Mouse (Mus musculus) embryonic facial prominence, embryonic 14.5 days (tissue): Measurements from ENCODE around the gene Slc25a13. TPM values are rescaled to one million over a fixed set of nuclear protein-coding genes. Genes with fewer than 3 reads are reported as not detected.

Experiments
- ATAC-seq: fragments of 200-750 bp; cut with Nextera tagmentation; 2 replicates; pipeline ENCODE4 v1.8.0; 2017; ENCODE audit warnings: low read depth, moderate number of reproducible peaks, moderate TSS enrichment
- DNase-seq: peaks from one replicate; pipeline ENCODE4 v3.0.0-alpha.2; 2015; ENCODE audit warnings: low spot score
- H3K27ac ChIP-seq: fragments of 300-500 bp; sonication (generic); replicated peaks from 2 replicates; pipeline ENCODE4 v1.5.1; 2014; ENCODE audit warnings: low read depth, mild to moderate bottlenecking, low read length, moderate library complexity
- H3K27me3 ChIP-seq: fragments of 300-500 bp; sonication (generic); replicated peaks from 2 replicates; pipeline ENCODE4 v1.6.1; 2014; ENCODE audit warnings: low read length; ENCODE audit not compliant: control insufficient read depth, insufficient read depth
- H3K36me3 ChIP-seq: fragments of 300-500 bp; sonication (generic); 2 replicates; pipeline ENCODE4 v1.6.1; 2014; ENCODE audit warnings: low read length, mixed read lengths; ENCODE audit not compliant: control insufficient read depth, insufficient read depth
- H3K4me1 ChIP-seq: fragments of 300-500 bp; sonication (generic); 2 replicates; pipeline ENCODE4 v1.6.1; 2014; ENCODE audit warnings: antibody characterized with exemption, low read length; ENCODE audit not compliant: control insufficient read depth, insufficient read depth
- H3K4me2 ChIP-seq: fragments of 300-500 bp; sonication (generic); 2 replicates; pipeline ENCODE4 v1.6.1; 2014; ENCODE audit warnings: low read depth, mild to moderate bottlenecking, low read length, moderate library complexity, mixed read lengths
- H3K4me3 ChIP-seq: fragments of 300-500 bp; sonication (generic); 2 replicates; pipeline ENCODE4 v1.5.1; 2014; ENCODE audit warnings: low read depth, mild to moderate bottlenecking, low read length
- H3K9ac ChIP-seq: fragments of 300-500 bp; sonication (generic); 2 replicates; pipeline ENCODE4 v1.6.1; 2014; ENCODE audit warnings: low read depth, mild to moderate bottlenecking, low read length, moderate library complexity, mixed read lengths
- H3K9me3 ChIP-seq: fragments of 300-500 bp; sonication (generic); 2 replicates; pipeline ENCODE4 v1.6.1; 2016; ENCODE audit warnings: low read length; ENCODE audit not compliant: control insufficient read depth
- WGBS: fragments of 180-500 bp; shearing (Covaris S2); extraction: QIAGEN DNeasy Blood & Tissue Kit; methylation state at CpG from one replicate; pipeline ENCODE4 v1.1.7; 2014; 5-methylcytosine and 5-hydroxymethylcytosine counted together
- polyA plus RNA-seq: library from polyadenylated mRNA; unstranded; fragments of >200 nt; fragmentation: Nextera tagmentation; extraction: Ambion mirVana; gene quantifications from 2 replicates; pipeline ENCODE4 v1.2.1, GENCODE M21; 2014

Gene Slc25a13
- polyA plus RNA-seq, 1 experiment from 2014 or later = 16.9 TPM

GRCm38 (mm10) chr6:6132047-6132446 lies 84.9 kb downstream of the Slc25a13 start:
- no peak for DNase-seq
- no peak overlapping the region for H3K4me3 ChIP-seq
- H3K27me3 ChIP-seq = no peaks in the 10 kb centered on the region
- H3K4me1 ChIP-seq = no peaks in the 10 kb centered on the region
- no peak for ATAC-seq
- 66% methylated on average over 5 of the region's 5 CpGs for WGBS
- peaks cover 5% of the 10 kb centered on the region; the same call in 1 of the 2 replicates for H3K9me3 ChIP-seq
- H3K27ac ChIP-seq = no peak overlapping the region
- H3K36me3 ChIP-seq = peaks cover 5% of the 10 kb centered on the region
- H3K4me2 ChIP-seq = no peak overlapping the region
- H3K9ac ChIP-seq = no peak overlapping the region

DNA sequence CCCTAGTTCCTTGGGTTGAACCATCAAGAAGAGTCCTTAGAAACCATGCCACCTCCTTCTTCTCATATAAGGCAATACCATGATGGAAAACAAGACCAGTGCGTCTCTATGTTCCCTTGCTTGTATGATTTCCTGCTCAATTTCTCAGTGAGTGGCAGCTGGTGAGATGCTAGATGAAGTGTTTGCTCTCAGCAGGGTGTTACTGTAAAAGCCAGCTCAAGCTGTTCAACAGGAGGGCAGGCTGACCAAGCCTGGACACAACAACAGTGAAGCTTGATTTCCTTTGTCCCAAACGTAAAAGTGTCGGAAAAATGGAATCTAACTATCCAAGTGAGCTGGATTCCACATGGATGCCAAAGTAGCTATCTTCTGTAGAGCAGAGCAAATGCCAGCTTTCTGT lies 91.4 kb downstream of the Slc25a13 start:
- Histone ChIP-seq H3K9me3 (no peaks in the 10 kb centered on the region), H3K27ac (no peak overlapping the region), H3K4me3 (no peak overlapping the region), H3K36me3 (peaks cover 5% of the 10 kb centered on the region; the same call in 1 of the 2 replicates), H3K4me2 (no peak overlapping the region), H3K4me1 (no peaks in the 10 kb centered on the region), H3K9ac (no peak overlapping the region), H3K27me3 (no peaks in the 10 kb centered on the region)
- no peak for DNase-seq
- no peak for ATAC-seq
- WGBS = 85% methylated on average over 3 of the region's 3 CpGs

DNA sequence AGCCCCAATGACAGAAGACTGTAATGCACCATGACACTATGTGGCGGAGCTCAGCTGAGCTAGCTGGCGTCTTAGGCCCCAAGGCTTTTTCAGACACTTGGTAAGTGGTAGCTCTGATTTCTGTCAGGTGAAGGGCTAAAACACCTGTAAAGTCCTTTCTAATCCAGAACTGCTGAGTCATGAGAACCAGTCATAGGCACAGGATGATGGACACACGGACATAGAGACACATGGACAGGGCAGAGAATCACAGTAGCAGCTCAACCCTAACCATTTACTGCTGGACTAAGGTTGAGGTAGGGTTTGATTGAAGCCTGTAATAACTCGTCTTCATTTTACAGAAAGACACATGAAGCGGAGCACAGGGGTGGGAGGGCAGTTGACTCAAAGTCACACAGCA lies 95.1 kb downstream of the Slc25a13 start:
- H3K9me3 ChIP-seq = no peaks in the 10 kb centered on the region
- no peak overlapping the region for H3K4me2 ChIP-seq
- H3K4me1 ChIP-seq = no peaks in the 10 kb centered on the region
- 87% methylated on average over 5 of the region's 5 CpGs for WGBS
- H3K9ac ChIP-seq = no peak overlapping the region
- ATAC-seq = no peak
- no peak for DNase-seq
- H3K4me3 ChIP-seq = no peak overlapping the region
- H3K36me3 ChIP-seq = no peaks in the 10 kb centered on the region
- no peaks in the 10 kb centered on the region for H3K27me3 ChIP-seq
- H3K27ac ChIP-seq = no peak overlapping the region

- no peaks in the 10 kb centered on the region for H3K9me3 ChIP-seq
- no peaks in the 10 kb centered on the region for H3K36me3 ChIP-seq
- H3K4me2 ChIP-seq = no peak overlapping the region
- no peak overlapping the region for H3K4me3 ChIP-seq
- H3K27ac ChIP-seq = no peak overlapping the region
- ATAC-seq = no peak
- DNase-seq = no peak
- no peaks in the 10 kb centered on the region for H3K27me3 ChIP-seq
- 0 out of 2 replicates have a peak, but pooled peaks cover 5% of the 10 kb centered on the region for H3K4me1 ChIP-seq
- WGBS = 88% methylated on average over 4 of the region's 4 CpGs
- no peak overlapping the region for H3K9ac ChIP-seq
Measured at GRCm38 (mm10) chr6:6120841-6121240, 96.1 kb downstream of the Slc25a13 start.

GRCm38 (mm10) chr6:6115771-6116170 lies 101.2 kb downstream of the Slc25a13 start:
- H3K9me3 ChIP-seq = no peaks in the 10 kb centered on the region
- H3K4me2 ChIP-seq = no peak overlapping the region
- no peak for ATAC-seq
- 63% methylated on average over 8 of the region's 8 CpGs for WGBS
- peaks cover 29% of the 10 kb centered on the region for H3K4me1 ChIP-seq
- H3K4me3 ChIP-seq = no peak overlapping the region
- no peak overlapping the region for H3K9ac ChIP-seq
- DNase-seq = no peak
- no peaks in the 10 kb centered on the region for H3K36me3 ChIP-seq
- H3K27ac ChIP-seq = no peak overlapping the region
- H3K27me3 ChIP-seq = no peaks in the 10 kb centered on the region

DNA sequence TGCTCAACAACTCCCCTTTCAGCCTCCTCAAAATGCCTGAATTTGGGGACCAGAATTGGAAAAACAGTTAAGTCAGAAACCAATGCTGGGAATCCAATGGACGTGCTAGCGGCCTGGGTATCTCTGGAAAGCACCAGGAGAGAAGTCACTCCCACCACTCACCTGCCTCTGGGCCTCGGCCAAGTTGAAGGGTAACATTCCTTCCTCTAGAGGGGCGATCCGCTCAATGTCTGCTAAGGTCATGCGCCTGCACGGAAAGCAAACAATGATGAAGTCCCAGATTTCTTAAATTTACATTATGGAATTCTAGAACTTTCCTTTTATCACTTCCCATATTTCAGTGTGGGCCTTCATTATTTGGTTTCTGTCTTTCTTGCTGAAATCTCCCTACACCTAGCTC lies 103.2 kb downstream of the Slc25a13 start:
- Histone ChIP-seq H3K9ac (no peak overlapping the region), H3K4me3 (no peak overlapping the region), H3K36me3 (peaks cover 4% of the 10 kb centered on the region), H3K4me1 (peaks cover 29% of the 10 kb centered on the region), H3K9me3 (no peaks in the 10 kb centered on the region), H3K27ac (peak overlapping the region; percentile 70), H3K27me3 (no peaks in the 10 kb centered on the region), H3K4me2 (no peak overlapping the region)
- 67% methylated on average over 7 of the region's 7 CpGs for WGBS
- no peak for DNase-seq
- no peak for ATAC-seq

- H3K9me3 ChIP-seq = no peaks in the 10 kb centered on the region
- ATAC-seq = peak; percentile 69
- H3K27ac ChIP-seq = peak overlapping the region; percentile 70
- 42% methylated on average over 10 of the region's 10 CpGs for WGBS
- H3K9ac ChIP-seq = no peak overlapping the region
- no peak overlapping the region for H3K4me3 ChIP-seq
- no peaks in the 10 kb centered on the region for H3K27me3 ChIP-seq
- H3K4me2 ChIP-seq = peak overlapping the region; percentile 18; the same call in 1 of the 2 replicates
- DNase-seq = peak; percentile 79
- peaks cover 31% of the 10 kb centered on the region for H3K4me1 ChIP-seq
- H3K36me3 ChIP-seq = peaks cover 4% of the 10 kb centered on the region
Measured at GRCm38 (mm10) chr6:6112767-6113528, 104.0 kb downstream of the Slc25a13 start.

GRCm38 (mm10) chr6:6107419-6107966 lies 109.5 kb downstream of the Slc25a13 start:
- peaks cover 11% of the 10 kb centered on the region for H3K4me1 ChIP-seq
- H3K27ac ChIP-seq = no peak overlapping the region
- H3K36me3 ChIP-seq = peaks cover 4% of the 10 kb centered on the region
- ATAC-seq (no peak), DNase-seq (no peak)
- no peaks in the 10 kb centered on the region; the same call in 1 of the 2 replicates for H3K27me3 ChIP-seq
- no peak overlapping the region for H3K4me2 ChIP-seq
- no peak overlapping the region for H3K4me3 ChIP-seq
- H3K9ac ChIP-seq = no peak overlapping the region
- H3K9me3 ChIP-seq = no peaks in the 10 kb centered on the region
- WGBS = 50% methylated on average over 5 of the region's 5 CpGs

- Histone ChIP-seq H3K36me3 (peaks cover 4% of the 10 kb centered on the region), H3K27me3 (no peaks in the 10 kb centered on the region; the same call in 1 of the 2 replicates), H3K4me2 (no peak overlapping the region), H3K27ac (no peak overlapping the region), H3K9me3 (no peaks in the 10 kb centered on the region), H3K4me3 (no peak overlapping the region), H3K9ac (no peak overlapping the region), H3K4me1 (peaks cover 4% of the 10 kb centered on the region; the same call in 1 of the 2 replicates)
- ATAC-seq (no peak), DNase-seq (no peak)
- WGBS = 88% methylated on average over 9 of the region's 9 CpGs
Measured at GRCm38 (mm10) chr6:6105586-6105985, 111.4 kb downstream of the Slc25a13 start.
